In the genomic region with DNA sequence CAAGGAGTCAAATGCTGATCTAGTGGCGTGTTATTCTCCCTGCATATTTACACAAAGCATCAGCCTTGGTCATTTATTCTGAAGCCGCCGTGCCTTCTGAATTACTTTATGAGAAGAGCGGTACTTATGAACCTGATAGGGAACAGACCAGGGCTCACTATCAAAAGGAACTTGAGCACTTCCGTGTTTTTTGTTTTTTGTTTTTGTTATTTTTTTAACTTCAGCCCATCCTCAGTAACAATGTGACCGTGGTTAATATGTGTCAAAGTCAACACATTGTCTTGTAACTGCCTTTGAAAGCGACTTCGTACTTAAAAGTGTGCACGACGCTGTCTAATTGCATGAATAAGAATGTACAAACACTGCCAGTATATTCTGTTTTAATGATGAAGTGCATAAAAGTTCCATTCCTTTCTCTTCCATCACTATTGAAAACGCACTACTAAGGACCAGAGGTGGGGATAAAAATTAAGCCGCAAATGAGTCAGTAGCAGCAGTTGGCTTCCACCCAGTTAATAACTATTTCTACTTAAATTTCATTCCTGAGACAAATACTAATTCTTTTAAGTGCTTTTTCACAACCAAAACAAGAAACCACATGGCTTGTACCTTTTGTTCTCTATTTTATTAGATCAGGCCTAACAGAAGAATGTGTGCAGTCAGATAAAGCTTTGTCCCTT, we compare ENCODE assay signal across 9 mouse cellular contexts. TPM values are rescaled to one million over a fixed set of nuclear protein-coding genes. Genes with fewer than 3 reads are reported as not detected.
DNase-seq lines count a peak whose midpoint lies in the region; ATAC-seq and TF ChIP-seq lines count a peak whose summit lies in the region.
"Had no signal": no experiment of that assay in that cellular context is flagged by ENCODE, and none has a peak within 500 bp of the region (broad histone marks: within the 10 kb centered on the region; RNA-seq: fewer than 3 reads in every experiment).

No protein-coding gene starts in this region.

- H3K4me2 ChIP-seq in heart, embryonic 11.5 days: peak overlapping the region; percentile 89
- H3K4me2 ChIP-seq in midbrain, embryonic 11.5 days: peak overlapping the region; percentile 54

- no peaks in the 10 kb centered on the region for H3K9me3 ChIP-seq in heart, embryonic 11.5 days (replicated peaks; ENCODE audit: control insufficient read depth, low read length)
- H3K9me3 ChIP-seq in hindbrain, embryonic 10.5 days: no peaks in the 10 kb centered on the region
- no peaks in the 10 kb centered on the region for H3K9me3 ChIP-seq in midbrain, embryonic 11.5 days (ENCODE audit: control insufficient read depth, low read length)

- TF ChIP-seq CTCF in brain, embryonic 14.5 days (IDR thresholded peaks at IDR 0.05; ENCODE audit: borderline replicate concordance, extremely low read depth, insufficient read depth, insufficient read length): no peak

- peak overlapping the region; percentile 72 for H3K4me3 ChIP-seq in heart, embryonic 11.5 days (ENCODE audit: low read depth, low read length)
- H3K4me3 ChIP-seq in hindbrain, embryonic 10.5 days: peak overlapping the region; percentile 77
- H3K4me3 ChIP-seq in midbrain, embryonic 11.5 days (ENCODE audit: low read depth, low read length): peak overlapping the region; percentile 69

- H3K36me3 ChIP-seq in heart, embryonic 11.5 days (ENCODE audit: control insufficient read depth, insufficient read depth, low read length): no peaks in the 10 kb centered on the region
- H3K36me3 ChIP-seq in hindbrain, embryonic 10.5 days: no peaks in the 10 kb centered on the region
- H3K36me3 ChIP-seq in midbrain, embryonic 11.5 days (ENCODE audit: control insufficient read depth, insufficient read depth, low read length): no peaks in the 10 kb centered on the region

- no peak for ATAC-seq in heart, embryonic 11.5 days (replicated peaks; ENCODE audit: insufficient number of reproducible peaks, low FRiP score, low TSS enrichment)
- ATAC-seq in midbrain, embryonic 11.5 days (ENCODE audit: low FRiP score): no peak

- no peaks in the 10 kb centered on the region for H3K27me3 ChIP-seq in heart, embryonic 11.5 days (ENCODE audit: control insufficient read depth, insufficient read depth, low read length)
- H3K27me3 ChIP-seq in hindbrain, embryonic 10.5 days (ENCODE audit: insufficient read depth, poor library complexity, severe bottlenecking): no peaks in the 10 kb centered on the region
- no peaks in the 10 kb centered on the region for H3K27me3 ChIP-seq in midbrain, embryonic 11.5 days (ENCODE audit: control insufficient read depth, insufficient read depth, low read length)

- TF ChIP-seq POLR2A in brain, embryonic 14.5 days (IDR thresholded peaks at IDR 0.05; ENCODE audit: borderline replicate concordance, extremely low read depth, insufficient read depth, insufficient read length, poor library complexity, severe bottlenecking): no peak

- H3K4me1 ChIP-seq in heart, embryonic 11.5 days (ENCODE audit: control insufficient read depth, insufficient read depth, low read length): no peaks in the 10 kb centered on the region
- peaks cover 19% of the 10 kb centered on the region for H3K4me1 ChIP-seq in hindbrain, embryonic 10.5 days (replicated peaks)
- peaks cover 16% of the 10 kb centered on the region; the same call in 1 of the 2 replicates for H3K4me1 ChIP-seq in midbrain, embryonic 11.5 days (ENCODE audit: control insufficient read depth, insufficient read depth, low read length)

- WGBS in heart, embryonic 11.5 days (ENCODE audit: insufficient replicate concordance): 24% methylated on average over 12 of the region's 12 CpGs
- WGBS in hindbrain, embryonic 10.5 days: 12% methylated on average over 12 of the region's 12 CpGs
- 9% methylated on average over 12 of the region's 12 CpGs for WGBS in midbrain, embryonic 11.5 days

- H3K9ac ChIP-seq in heart, embryonic 11.5 days (ENCODE audit: low read depth, low read length): peak overlapping the region; percentile 73
- peak overlapping the region; percentile 90 for H3K9ac ChIP-seq in midbrain, embryonic 11.5 days (ENCODE audit: low read length)

- no peak overlapping the region for H3K27ac ChIP-seq in heart, embryonic 11.5 days (ENCODE audit: low read depth, low read length)
- peak overlapping the region; percentile 97 for H3K27ac ChIP-seq in hindbrain, embryonic 10.5 days
- peak overlapping the region; percentile 95 for H3K27ac ChIP-seq in midbrain, embryonic 11.5 days (ENCODE audit: low read depth, low read length)

- no peak for DNase-seq in heart, adult 18-20 months
- DNase-seq in brain, embryonic 14.5 days (ENCODE audit: low read depth): peak; percentile 80
- DNase-seq in hindbrain, embryonic 10.5 days (ENCODE audit: low spot score): no peak
- DNase-seq in midbrain, embryonic 11.5 days (ENCODE audit: low spot score, missing footprints): peak; percentile 94
- DNase-seq in ovary, adult 18-20 months (ENCODE audit: low spot score): no peak
- no peak for DNase-seq in right cerebral cortex, adult 18-20 months
- no peak for DNase-seq in cerebellum, postnatal 14 days

RNA-seq across cellular contexts. Expression of gene Thsd7a, which starts 0.5 kb away (rescaled TPM):
- 2.5 and 2.9 TPM in 2 replicates for polyA plus RNA-seq in heart, embryonic 11.5 days (2014; fragmentation: Nextera tagmentation; extraction: Ambion mirVana)
- 10 to 100 TPM; 11.3 to 13.3 TPM for total RNA-seq in heart, adult 18-20 months (2021)
- 11.7 and 25.8 TPM in 2 replicates for polyA plus RNA-seq in brain, embryonic 14.5 days (2012; rRNA removed)
- 16.4 and 29.8 TPM in 2 replicates for polyA plus RNA-seq in hindbrain, embryonic 10.5 days (2016; fragmentation: Nextera tagmentation; extraction: Ambion mirVana)
- polyA plus RNA-seq in midbrain, embryonic 11.5 days (2014; fragmentation: Nextera tagmentation; extraction: Ambion mirVana): 19.8 and 22.5 TPM in 2 replicates
- polyA plus RNA-seq: erythroblast, embryonic 14.5 days had no signal

Comparison
In these comparisons a context has a peak if more than half of its experiments do, and no peak if none do; other contexts are left out.
1. DNase-seq: peak in brain, embryonic 14.5 days (single experiment) and midbrain, embryonic 11.5 days (single experiment); none in heart, adult 18-20 months (0 of 2), hindbrain, embryonic 10.5 days (single experiment), ovary, adult 18-20 months (single experiment), right cerebral cortex, adult 18-20 months (single experiment) and cerebellum, postnatal 14 days (0 of 2).
2. Peak in every context shown above with its lines, with median percentiles within 50 percentile points of each other: H3K4me3 ChIP-seq.